Mouse (Mus musculus): Measurements from ENCODE around the gene Rev3l.
"Not testable (repeated sequence)": the region's sequence is repeated elsewhere in the genome, so short reads cannot be mapped to it uniquely, and the experiment has no call there.

The Rev3l gene

DNA sequence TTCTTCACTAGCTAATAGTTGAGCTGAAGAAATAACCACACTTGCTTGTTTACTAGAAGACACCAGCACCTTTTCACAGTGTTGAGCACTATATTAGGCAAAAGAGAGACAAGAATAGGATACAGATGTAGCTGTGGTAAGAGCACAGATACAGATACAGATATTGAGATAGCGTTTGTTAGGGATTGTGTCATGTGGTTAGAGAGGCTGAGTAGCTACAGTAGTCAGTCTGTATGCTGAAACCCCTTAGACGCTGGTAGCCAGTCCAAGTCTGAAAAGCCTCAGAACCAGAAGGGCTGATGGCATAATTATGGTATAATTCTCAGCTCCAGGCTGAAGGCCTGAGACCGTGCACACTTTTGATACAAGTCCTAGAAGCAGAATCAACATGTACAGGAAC lies 53.3 kb downstream of the Rev3l start:
- no peak for DNase-seq

DNA sequence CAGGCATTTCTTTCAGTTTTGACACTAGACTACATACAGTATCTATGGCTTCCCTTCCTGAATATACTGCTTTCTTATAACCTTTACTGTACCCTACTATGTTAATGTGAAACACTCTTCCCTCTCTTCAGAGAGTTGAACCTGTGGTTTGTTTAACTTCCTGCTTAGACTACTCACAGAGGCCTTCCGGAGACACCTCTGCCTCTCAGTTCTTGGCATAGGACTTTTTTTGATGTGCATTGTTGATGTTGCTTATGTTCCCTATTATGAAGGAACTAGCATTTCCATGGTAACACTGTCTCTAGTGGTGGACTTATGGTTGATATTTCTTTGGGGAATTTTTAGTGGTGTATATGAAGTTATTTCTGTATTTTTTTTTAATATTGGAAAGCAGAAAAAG lies 61.4 kb downstream of the Rev3l start:
- no peak for DNase-seq

DNA sequence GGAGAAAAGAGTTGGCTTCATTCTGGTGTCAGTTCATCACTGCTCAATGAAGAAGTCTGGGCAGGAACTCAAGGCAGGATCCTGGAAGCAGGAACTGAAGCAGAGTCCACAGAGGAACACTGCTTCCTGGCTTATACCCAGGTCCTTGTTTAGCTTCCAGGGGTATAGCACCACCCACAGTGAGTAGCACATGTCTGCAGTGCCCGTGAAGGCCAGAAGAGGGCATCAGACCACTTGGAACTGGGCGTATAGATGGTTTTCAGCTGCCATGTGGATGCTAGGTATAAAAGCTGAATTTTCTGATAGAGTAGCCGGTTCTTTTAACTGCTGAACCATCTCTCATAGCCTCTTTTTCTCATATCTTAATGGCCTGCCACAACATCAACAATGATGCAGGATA lies 79.6 kb downstream of the Rev3l start:
- peak; percentile 60 for DNase-seq

DNA sequence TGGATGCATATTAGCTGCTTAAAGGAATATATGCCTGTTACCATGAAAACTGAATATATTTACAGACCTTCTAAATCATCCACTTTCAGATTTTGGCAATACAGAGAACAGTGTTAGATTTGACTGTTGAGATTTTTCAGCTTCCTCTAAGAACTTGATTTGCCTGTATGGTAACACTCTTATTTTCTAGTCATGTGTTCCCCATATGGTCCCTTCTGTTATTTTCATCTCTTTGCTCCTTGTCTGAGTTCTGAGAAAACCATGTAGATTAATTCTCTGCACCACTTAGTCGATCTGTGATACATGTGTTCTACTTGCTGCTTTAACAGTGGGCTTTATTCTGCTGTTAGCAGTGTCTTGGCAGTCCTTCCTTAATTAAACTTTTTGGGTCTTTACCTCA lies 110.7 kb downstream of the Rev3l start:
- DNase-seq = no peak

DNA sequence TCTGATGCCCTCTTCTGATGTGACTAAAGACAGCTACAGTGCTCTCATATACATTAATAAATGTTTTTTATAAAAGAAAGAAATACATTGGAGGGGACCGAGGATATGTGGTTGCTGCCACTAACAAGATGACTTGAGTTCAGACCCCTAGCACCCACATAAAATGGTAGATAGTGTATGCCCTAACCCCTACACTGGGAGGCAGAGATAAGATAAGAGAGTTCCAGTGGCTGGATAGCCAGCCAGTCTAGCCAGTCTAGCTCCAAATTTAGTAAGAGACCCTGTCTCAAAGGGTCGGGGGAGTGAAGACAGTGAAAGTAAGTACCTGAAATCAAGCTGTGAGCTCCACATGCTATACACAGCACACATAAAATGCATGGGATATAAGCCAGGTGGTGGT lies 133.6 kb downstream of the Rev3l start:
- no peak for DNase-seq

DNA sequence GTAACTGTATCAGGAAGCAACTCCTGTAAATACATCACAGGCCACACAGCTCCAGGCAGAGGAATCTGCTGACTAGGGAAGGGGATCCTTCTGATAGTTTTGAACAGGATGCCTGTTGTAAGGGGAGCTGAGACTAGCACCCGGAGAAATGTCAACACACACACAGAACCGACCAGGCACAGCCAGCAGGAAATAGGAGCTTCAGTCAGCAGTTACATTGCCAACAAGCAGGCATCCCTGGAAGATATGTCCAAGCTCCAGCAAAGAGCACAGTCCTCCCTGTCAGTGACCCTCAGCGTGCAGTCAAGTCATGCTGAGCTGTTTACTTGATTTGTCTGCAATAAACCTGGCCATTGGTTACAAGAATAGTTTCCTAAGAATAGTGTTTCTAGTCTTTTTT lies 156.7 kb downstream of the Rev3l start:
- DNase-seq = no peak

DNA sequence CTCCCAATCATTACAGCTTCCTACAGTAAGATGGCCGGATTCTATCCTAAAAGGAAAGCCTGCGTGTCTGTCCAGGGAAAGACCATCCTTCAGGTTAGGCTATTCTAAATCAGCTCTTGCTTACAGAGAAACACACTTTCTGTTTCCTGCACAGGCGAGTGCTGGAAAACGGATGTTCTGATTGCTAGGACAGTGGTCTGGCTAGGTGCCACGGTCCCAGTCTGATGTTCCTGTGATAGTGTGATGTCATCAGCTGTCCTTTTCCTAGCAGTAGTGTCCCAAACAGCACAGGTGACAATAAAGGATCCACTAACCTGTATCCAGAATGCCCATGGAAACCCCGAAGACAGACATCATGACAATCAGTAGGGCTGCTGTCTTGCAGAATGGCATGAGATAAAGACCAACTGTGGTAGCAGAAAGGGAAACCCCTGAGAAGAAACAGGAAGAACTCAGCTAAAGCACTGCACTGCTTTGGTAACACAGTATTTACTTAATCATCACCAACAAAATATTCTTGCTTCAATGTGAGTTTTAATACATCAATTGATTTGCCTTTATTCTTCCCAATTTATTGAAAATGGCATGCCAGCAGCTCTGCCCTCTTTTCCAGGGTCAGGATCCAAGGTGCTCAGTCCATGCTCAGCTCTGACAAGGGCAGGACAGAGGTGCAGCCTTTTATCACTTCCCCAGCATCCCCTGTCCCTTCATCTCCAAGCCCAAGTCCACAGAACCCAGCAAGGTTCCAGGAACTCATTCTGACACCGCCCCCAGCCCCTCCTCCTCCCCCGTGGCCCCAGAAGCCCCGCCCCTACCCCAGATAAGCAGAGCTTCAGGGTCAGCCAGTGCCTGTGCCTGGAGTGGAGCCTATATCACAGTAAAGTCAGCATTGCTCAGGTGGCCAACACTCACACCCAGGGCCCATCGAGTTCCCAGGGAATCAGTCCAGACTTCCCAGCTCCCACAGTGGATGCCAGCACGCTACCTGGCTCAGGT lies 162.1 kb downstream of the Rev3l start:
- DNase-seq = peak; percentile 21

DNA sequence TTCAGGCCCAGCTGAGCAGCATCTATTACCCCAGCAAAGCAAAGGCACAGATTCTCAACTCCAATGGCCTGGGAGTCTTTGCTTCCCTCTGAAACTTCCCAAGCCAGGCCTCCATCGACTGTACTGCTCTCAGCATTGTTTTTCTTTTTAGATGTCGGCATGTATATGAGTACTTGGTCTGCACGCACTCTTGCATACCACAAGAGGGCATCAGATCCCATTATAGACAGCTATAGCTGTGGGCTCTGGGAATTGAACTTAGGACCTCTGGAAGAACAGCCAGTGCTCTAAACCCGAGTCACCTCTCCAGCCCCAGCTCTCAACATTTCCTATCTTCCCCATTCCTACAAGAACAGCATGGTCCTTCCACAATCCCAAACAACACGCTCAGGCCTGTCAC lies 164.6 kb downstream of the Rev3l start:
- DNase-seq = no peak

DNA sequence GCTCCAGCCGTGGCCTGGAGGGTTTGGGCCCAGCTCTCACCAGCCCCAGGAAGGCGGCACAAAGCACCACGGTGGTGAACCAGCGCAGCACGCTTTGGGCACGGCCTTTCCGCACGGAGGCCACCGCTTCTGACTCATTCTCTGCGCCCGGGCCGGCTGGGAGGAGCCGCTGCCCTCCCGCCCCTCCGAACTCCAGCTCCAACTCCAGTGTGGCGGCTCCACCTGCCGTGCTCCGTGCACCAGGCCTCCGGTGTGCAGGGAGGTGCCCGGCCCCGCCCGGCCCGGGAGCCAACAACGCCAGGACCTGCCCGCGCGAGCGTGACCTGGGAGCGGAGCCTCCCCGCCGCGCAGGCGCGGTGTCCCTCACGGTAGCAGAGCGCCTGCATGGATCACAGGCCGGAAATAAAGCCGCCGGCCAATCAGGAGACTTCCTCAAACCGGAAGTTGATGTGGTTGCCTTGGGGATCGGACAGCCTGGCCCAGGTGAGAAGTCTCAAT lies 167.0 kb downstream of the Rev3l start, which contains the start of gene Mfsd4b4:
Gene Mfsd4b4 (minus strand): TSS at position 365 of the 498 bp plus-strand sequence.
- DNase-seq = peak; percentile 90

DNA sequence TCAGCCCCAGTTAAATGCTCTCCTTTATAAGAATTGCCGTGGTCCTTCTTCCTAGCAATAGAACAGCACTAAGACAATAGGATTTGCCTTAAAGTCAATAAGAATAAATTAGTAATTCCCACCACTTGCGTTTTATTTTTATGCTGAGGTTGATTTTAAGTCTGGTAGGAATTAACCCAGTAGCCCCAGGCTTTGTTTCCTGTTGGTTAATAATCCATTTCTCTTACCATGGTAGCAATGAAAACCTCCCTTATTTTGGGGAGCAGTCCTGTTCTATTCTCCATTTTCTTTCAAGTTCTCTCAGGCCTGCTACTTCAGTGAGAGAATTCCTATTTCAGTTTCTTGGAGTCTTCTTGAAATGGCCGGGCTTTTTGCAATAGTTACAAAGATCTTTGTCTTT lies 172.3 kb downstream of the Rev3l start:
- no peak for DNase-seq

DNA sequence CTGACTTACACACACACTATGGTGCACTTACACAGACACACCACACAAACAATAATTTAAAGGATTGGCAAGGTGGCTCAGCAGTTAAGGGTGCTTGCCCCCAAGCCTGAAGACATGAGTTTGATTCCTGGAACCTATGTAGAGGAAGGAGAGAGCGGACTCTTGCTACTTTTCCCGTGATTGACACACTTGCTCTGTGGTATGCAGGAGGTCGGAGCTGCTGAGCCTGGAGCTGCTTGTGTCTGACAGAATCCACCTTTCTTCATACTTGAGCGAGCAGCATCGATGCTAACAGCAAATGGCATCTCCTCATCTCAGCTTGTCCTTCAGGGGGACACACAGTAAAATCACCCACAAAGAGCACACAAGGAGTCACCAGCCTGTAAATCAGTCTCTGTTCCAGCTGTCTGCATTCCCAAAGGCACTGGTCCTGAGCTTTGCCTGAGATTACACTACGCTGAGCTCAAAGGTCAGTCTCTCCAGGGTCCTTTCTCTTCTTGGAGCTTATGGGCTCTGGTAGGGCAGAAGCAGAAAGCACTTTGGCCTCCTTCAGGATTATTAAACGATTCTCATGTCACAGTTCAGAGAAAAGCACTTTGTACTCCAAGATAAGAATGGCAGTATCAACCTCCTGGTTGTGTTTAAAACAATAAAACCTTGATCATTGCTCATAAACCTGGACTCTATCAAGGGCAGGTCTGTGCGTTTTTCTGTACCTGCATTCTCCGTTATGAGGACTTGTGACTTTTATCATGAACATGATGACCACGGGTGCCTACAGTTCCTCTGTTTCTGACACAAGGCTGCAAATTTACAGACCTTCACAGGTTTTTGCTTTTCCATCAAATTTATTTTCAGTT lies 175.1 kb downstream of the Rev3l start:
- DNase-seq = no peak

DNA sequence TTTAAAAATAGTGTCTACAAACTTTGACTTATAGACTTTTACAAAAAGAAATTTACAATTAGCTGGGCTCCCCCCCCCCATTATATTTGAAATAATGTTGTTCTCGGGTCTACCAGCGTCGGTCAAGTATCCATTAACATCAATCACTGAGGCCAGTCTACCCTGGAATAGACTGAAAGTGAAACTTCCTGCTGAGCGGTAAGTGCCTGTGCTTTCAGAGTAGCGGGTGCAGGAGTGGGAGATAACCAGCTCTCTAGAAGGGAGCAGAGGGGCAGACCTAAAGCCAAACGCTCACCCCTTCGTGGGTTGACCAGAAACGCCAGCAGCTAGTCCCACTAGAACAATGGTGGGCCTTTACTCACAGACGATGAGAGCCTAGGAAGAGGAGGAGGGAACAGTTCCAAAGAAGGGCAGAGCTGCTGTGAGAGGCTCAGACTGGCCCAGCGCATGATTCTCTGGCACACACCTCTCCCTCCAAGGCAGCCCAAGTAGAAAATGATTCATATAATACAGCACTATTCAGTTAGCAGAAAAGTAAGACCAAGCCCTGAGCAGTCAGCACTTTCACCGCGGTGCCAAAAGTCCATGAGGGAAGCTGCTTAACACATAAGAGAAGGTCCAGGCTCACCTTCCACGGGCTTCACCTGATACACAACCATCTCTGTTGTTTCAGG lies 177.0 kb downstream of the Rev3l start:
- no peak for DNase-seq

DNA sequence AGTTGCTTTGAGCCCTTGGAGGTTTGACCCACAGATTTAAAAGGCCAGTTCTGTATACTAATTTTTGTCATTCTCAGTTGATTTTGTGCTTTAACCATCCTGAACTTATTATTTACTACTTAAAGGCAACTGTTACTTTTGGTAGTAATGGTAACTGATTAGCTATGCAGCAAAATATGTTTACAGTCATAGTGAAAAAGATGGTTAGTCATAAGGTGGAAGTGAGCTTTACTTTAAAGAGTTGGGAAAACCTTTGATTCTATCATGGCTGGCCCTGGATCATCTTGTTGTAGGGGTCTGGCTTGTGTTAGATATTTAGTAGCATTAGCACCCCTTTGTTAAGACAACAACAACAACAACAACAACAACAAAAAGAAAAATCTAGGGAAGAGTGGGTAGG lies 180.7 kb downstream of the Rev3l start:
- no peak for DNase-seq

DNA sequence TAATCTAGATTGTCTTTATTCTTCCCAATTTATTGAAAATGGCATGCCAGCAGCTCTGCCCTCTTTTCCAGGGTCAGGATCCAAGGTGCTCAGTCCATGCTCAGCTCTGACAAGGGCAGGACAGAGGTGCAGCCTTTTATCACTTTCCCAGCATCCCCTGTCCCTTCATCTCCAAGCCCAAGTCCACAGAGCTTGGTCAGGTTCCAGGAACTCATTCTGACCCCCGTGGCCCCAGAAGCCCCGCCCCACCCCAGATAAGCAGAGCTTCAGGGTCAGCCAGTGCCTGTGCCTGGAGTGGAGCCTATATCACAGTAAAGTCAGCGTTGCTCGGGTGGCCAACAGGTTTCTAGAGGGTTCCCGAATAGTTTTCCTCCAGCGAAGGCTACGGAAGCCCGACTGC lies 192.6 kb downstream of the Rev3l start:
- DNase-seq = not testable (repeated sequence)

All from lung, postnatal 10 days (tissue).